Mouse (Mus musculus): ENCODE measurements around the gene Gid4.
A peak's percentile ranks its signal among the peaks of the same experiment; 100 is the strongest.
"Not testable (repeated sequence)": the region's sequence is repeated elsewhere in the genome, so short reads cannot be mapped to it uniquely, and the experiment has no call there.

Gid4 gene

GRCm38 (mm10) chr11:60433501-60433900 is 16.6 kb downstream of the Gid4 start:
- no peak for DNase-seq (ENCODE audit: low spot score in 2 of 2)

- no peak for DNase-seq (ENCODE audit: low spot score in 2 of 2)
Observed at GRCm38 (mm10) chr11:60435133-60435532, 18.2 kb downstream of the Gid4 start.

- DNase-seq (ENCODE audit: low spot score in 2 of 2) = no peak
Observed at GRCm38 (mm10) chr11:60436618-60437017, 19.7 kb downstream of the Gid4 start.

- not testable (repeated sequence) for DNase-seq (ENCODE audit: low spot score in 2 of 2)
Observed at GRCm38 (mm10) chr11:60439621-60440020, 22.7 kb downstream of the Gid4 start.

GRCm38 (mm10) chr11:60440176-60440575 is 23.2 kb downstream of the Gid4 start:
- DNase-seq (ENCODE audit: low spot score in 2 of 2) = no peak

GRCm38 (mm10) chr11:60442896-60443295 is 26.0 kb downstream of the Gid4 start:
- DNase-seq (ENCODE audit: low spot score in 2 of 2) = no peak

- no peak for DNase-seq (ENCODE audit: low spot score in 2 of 2)
Observed at GRCm38 (mm10) chr11:60444007-60444406, 27.1 kb downstream of the Gid4 start.

- peak; percentile 78 to 86 for DNase-seq (ENCODE audit: low spot score in 2 of 2)
Observed at GRCm38 (mm10) chr11:60454080-60454744, 37.3 kb downstream of the Gid4 start, which contains the start of gene Drg2. Gene Drg2, plus strand, starts transcription at chr11:60454591.

- DNase-seq (ENCODE audit: low spot score in 2 of 2) = no peak
Observed at GRCm38 (mm10) chr11:60454745-60455087, 37.8 kb downstream of the Gid4 start.

GRCm38 (mm10) chr11:60457973-60458372 is 41.0 kb downstream of the Gid4 start:
- no peak for DNase-seq (ENCODE audit: low spot score in 2 of 2)

- no peak for DNase-seq (ENCODE audit: low spot score in 2 of 2)
Observed at GRCm38 (mm10) chr11:60465943-60466380, 49.0 kb downstream of the Gid4 start.

GRCm38 (mm10) chr11:60469039-60469438 is 52.1 kb downstream of the Gid4 start, which contains the start of gene Myo15:
Gene Myo15, plus strand, starts transcription at chr11:60469339.
- no peak for DNase-seq (ENCODE audit: low spot score in 2 of 2)

GRCm38 (mm10) chr11:60470743-60471142 is 53.8 kb downstream of the Gid4 start:
- no peak for DNase-seq (ENCODE audit: low spot score in 2 of 2)

- no peak for DNase-seq (ENCODE audit: low spot score in 2 of 2)
Observed at GRCm38 (mm10) chr11:60474534-60474933, 57.6 kb downstream of the Gid4 start.

GRCm38 (mm10) chr11:60475668-60476362 is 58.9 kb downstream of the Gid4 start:
- no peak for DNase-seq (ENCODE audit: low spot score in 2 of 2)

GRCm38 (mm10) chr11:60478121-60478520 is 61.2 kb downstream of the Gid4 start:
- no peak for DNase-seq (ENCODE audit: low spot score in 2 of 2)

- no peak for DNase-seq (ENCODE audit: low spot score in 2 of 2)
Observed at GRCm38 (mm10) chr11:60486267-60486666, 69.3 kb downstream of the Gid4 start.

GRCm38 (mm10) chr11:60492726-60493125 is 75.8 kb downstream of the Gid4 start:
- DNase-seq (ENCODE audit: low spot score in 2 of 2) = no peak

- no peak for DNase-seq (ENCODE audit: low spot score in 2 of 2)
Observed at GRCm38 (mm10) chr11:60495692-60496091, 78.7 kb downstream of the Gid4 start.

Data from heart, adult 9 months (tissue).